Mouse (Mus musculus) spleen, adult 2 months (tissue): ENCODE measurements at regions not wholly inside any gene's neighbourhood (a gene's known extent, or its start where the extent isn't known, plus 50 kb on each side); places are given as distances from the start of the nearest gene placed in this dataset.

Experiments
- CTCF ChIP-seq: fragments of 200-500 bp; IDR thresholded peaks from 2 replicates; pipeline ENCODE4 v1.5.1; 2011; ENCODE audit warnings: mild to moderate bottlenecking, inconsistent platforms; ENCODE audit not compliant: insufficient read depth, insufficient read length, insufficient replicate concordance; ENCODE audit errors: extremely low read depth
- POLR2A ChIP-seq: fragments of 200-500 bp; IDR thresholded peaks from 2 replicates; pipeline ENCODE4 v1.6.1; 2011; ENCODE audit warnings: low read depth, low read length, inconsistent platforms

- TF ChIP-seq CTCF (no peak), POLR2A (no peak)
Measured at GRCm38 (mm10) chr12:85533603-85534002, 59.9 kb downstream of the Fos start.
